Mouse (Mus musculus) lung, adult 2 months (tissue): ENCODE measurements around the gene Eif4h.

ENCODE experiments used
- CTCF ChIP-seq: fragments of 200-500 bp; IDR thresholded peaks from 2 replicates; pipeline ENCODE4 v1.5.1; 2011; ENCODE audit warnings: mild to moderate bottlenecking, low read length, control low read depth; ENCODE audit not compliant: insufficient read depth
- POLR2A ChIP-seq: fragments of 200-500 bp; IDR thresholded peaks from 2 replicates; pipeline ENCODE4 v1.6.1; 2011; ENCODE audit warnings: low read depth, mild to moderate bottlenecking, control low read depth, low read length, borderline replicate concordance; ENCODE audit errors: extremely low read depth

DNA sequence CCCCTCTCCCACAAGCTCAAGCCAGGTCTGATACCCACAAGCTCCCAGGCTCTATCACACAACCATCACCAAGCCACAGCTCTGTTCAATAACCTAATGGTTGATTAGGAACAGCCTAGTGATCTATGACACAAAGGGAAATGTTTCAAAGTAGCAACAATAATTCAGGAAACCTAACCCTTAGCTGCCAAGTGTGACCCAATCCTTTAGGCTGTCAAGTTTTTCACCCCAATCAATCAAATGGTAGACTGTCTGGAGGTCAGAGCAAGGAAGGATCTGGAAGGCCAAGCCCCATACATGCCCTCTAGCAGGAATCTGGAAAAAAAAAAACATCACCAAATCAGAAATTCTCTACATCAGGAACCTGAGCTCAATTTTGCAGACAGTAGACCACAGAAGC is 8.5 kb downstream of the Eif4h start:
- TF ChIP-seq POLR2A (no peak), CTCF (no peak)
